Mouse (Mus musculus) CH12.LX (cell line): ENCODE measurements around the gene Dact3. TPM values are rescaled to one million over a fixed set of nuclear protein-coding genes. Genes with fewer than 3 reads are reported as not detected.
A peak's percentile ranks its signal among the peaks of the same experiment; 100 is the strongest.

ENCODE experiments used
- DNase-seq: peaks from one replicate; pipeline ENCODE4 v3.0.0-alpha.2; 2013; ENCODE audit errors: extremely low read depth
- H3K27ac ChIP-seq: 2 replicates; pipeline ENCODE4 v1.5.1; 2012; ENCODE audit warnings: low read depth, mild to moderate bottlenecking, control low read depth, moderate library complexity; ENCODE audit not compliant: insufficient read depth
- H3K27me3 ChIP-seq: replicated peaks from 2 replicates; pipeline ENCODE3; 2012; ENCODE audit warnings: inconsistent platforms
- H3K36me3 ChIP-seq, 2 experiments: replicated peaks in 1 of 2; 2 replicates each; pipeline versions ENCODE3 to v1.6.1; 2012; ENCODE audit warnings: inconsistent platforms in 1 of 2, low read length in 1 of 2, mild to moderate bottlenecking in 1 of 2, mixed read lengths in 1 of 2, moderate library complexity in 1 of 2; ENCODE audit not compliant: control insufficient read depth in 1 of 2, insufficient read depth in 1 of 2
- H3K4me1 ChIP-seq, 2 experiments: 2 replicates each; pipeline ENCODE4 v1.6.1; 2012; ENCODE audit warnings: inconsistent platforms in 1 of 2, moderate library complexity in 1 of 2; ENCODE audit not compliant: insufficient read depth in 2 of 2, control insufficient read depth in 1 of 2
- H3K4me2 ChIP-seq: 2 replicates; pipeline ENCODE4 v1.6.1; 2012; ENCODE audit warnings: low read depth, mild to moderate bottlenecking, control low read depth; ENCODE audit not compliant: poor library complexity, insufficient read depth, severe bottlenecking
- H3K4me3 ChIP-seq, 3 experiments: fragments of 150-350 bp in 1 of 3; sonication (generic) in 1 of 3; replicated peaks in 1 of 3; 2 replicates each; pipeline versions ENCODE3 to v1.5.1; 2011 to 2012; ENCODE audit warnings: low read depth in 2 of 3, low read length in 2 of 3, mild to moderate bottlenecking in 2 of 3, moderate library complexity in 2 of 3, control low read depth in 1 of 3, improper control_type of control experiment in 1 of 3, inconsistent platforms in 1 of 3, mixed read lengths in 1 of 3; ENCODE audit not compliant: poor library complexity in 1 of 3
- H3K79me2 ChIP-seq: replicated peaks from 2 replicates; pipeline ENCODE4 v1.6.1; 2012; ENCODE audit warnings: mild to moderate bottlenecking, moderate library complexity; ENCODE audit not compliant: control insufficient read depth, poor library complexity, insufficient read depth, severe bottlenecking; ENCODE audit errors: extremely low read depth
- H3K9ac ChIP-seq: 2 replicates; pipeline ENCODE4 v1.6.1; 2012; ENCODE audit warnings: low read depth, mild to moderate bottlenecking, control low read depth, moderate library complexity; ENCODE audit not compliant: insufficient read depth
- H3K9me3 ChIP-seq: replicated peaks from 2 replicates; pipeline ENCODE3; 2012; ENCODE audit warnings: low read length, inconsistent platforms, mixed read lengths
- CHD1 ChIP-seq: IDR thresholded peaks from 2 replicates; pipeline ENCODE4 v1.6.1; 2012; ENCODE audit warnings: low read depth, low read length, improper control_type of control experiment, inconsistent platforms
- CHD2 ChIP-seq: IDR thresholded peaks from 2 replicates; pipeline ENCODE4 v1.6.1; 2011; ENCODE audit warnings: low read length, improper control_type of control experiment
- E2F4 ChIP-seq: IDR thresholded peaks from 2 replicates; pipeline ENCODE4 v1.6.1; 2011; ENCODE audit warnings: low read depth, low read length, improper control_type of control experiment; ENCODE audit not compliant: insufficient replicate concordance
- ELF1 ChIP-seq: IDR thresholded peaks from 2 replicates; pipeline ENCODE4 v1.6.1; 2014; ENCODE audit warnings: low read depth, mild to moderate bottlenecking, inconsistent platforms, low read length, improper control_type of control experiment
- EP300 ChIP-seq: IDR thresholded peaks from 2 replicates; pipeline ENCODE4 v1.6.1; 2011; ENCODE audit warnings: low read length, improper control_type of control experiment
- ETS1 ChIP-seq: conservative IDR thresholded peaks from 2 replicates; pipeline ENCODE4 v1.6.1; 2012; ENCODE audit warnings: low read depth, mild to moderate bottlenecking, inconsistent platforms, low read length, improper control_type of control experiment, moderate library complexity
- GABPA ChIP-seq: IDR thresholded peaks from 2 replicates; pipeline ENCODE4 v1.6.1; 2012; ENCODE audit warnings: low read depth, low read length, improper control_type of control experiment, inconsistent platforms; ENCODE audit not compliant: insufficient replicate concordance
- HCFC1 ChIP-seq: IDR thresholded peaks from 2 replicates; pipeline ENCODE4 v1.6.1; 2012; ENCODE audit warnings: low read depth, mild to moderate bottlenecking, inconsistent platforms, low read length, improper control_type of control experiment
- IRF4 ChIP-seq: IDR thresholded peaks from 2 replicates; pipeline ENCODE4 v1.6.1; 2014; ENCODE audit warnings: low read depth, mild to moderate bottlenecking, inconsistent platforms, low read length, improper control_type of control experiment
- JUND ChIP-seq: conservative IDR thresholded peaks from 2 replicates; pipeline ENCODE4 v1.6.1; 2011; ENCODE audit warnings: low read depth, low read length, improper control_type of control experiment
- MAFK ChIP-seq: IDR thresholded peaks from 2 replicates; pipeline ENCODE4 v1.6.1; 2011; ENCODE audit warnings: low read length, improper control_type of control experiment; ENCODE audit not compliant: insufficient replicate concordance
- MAX ChIP-seq: IDR thresholded peaks from 2 replicates; pipeline ENCODE4 v1.6.1; 2011; ENCODE audit warnings: low read length, improper control_type of control experiment
- MAZ ChIP-seq: IDR thresholded peaks from 2 replicates; pipeline ENCODE4 v1.6.1; 2012; ENCODE audit warnings: low read depth, mild to moderate bottlenecking, inconsistent platforms, low read length, improper control_type of control experiment, moderate library complexity
- MEF2A ChIP-seq: IDR thresholded peaks from 2 replicates; pipeline ENCODE4 v1.6.1; 2014; ENCODE audit warnings: low read depth, mild to moderate bottlenecking, inconsistent platforms, low read length, improper control_type of control experiment, borderline replicate concordance
- NELFE ChIP-seq: IDR thresholded peaks from 2 replicates; pipeline ENCODE4 v1.6.1; 2011; ENCODE audit warnings: low read depth, low read length, improper control_type of control experiment
- NRF1 ChIP-seq: IDR thresholded peaks from 2 replicates; pipeline ENCODE4 v1.6.1; 2014; ENCODE audit warnings: low read depth, mild to moderate bottlenecking, inconsistent platforms, low read length, improper control_type of control experiment, moderate library complexity
- PAX5 ChIP-seq: IDR thresholded peaks from 2 replicates; pipeline ENCODE4 v1.6.1; 2012; ENCODE audit warnings: low read length, inconsistent platforms, mixed read lengths
- POLR2AphosphoS2 ChIP-seq: IDR thresholded peaks from 2 replicates; pipeline ENCODE4 v1.6.1; 2011; ENCODE audit warnings: low read depth, low read length, improper control_type of control experiment
- RCOR1 ChIP-seq: conservative IDR thresholded peaks from 2 replicates; pipeline ENCODE4 v1.6.1; 2012; ENCODE audit warnings: low read depth, mild to moderate bottlenecking, inconsistent platforms, low read length, improper control_type of control experiment
- SIN3A ChIP-seq: IDR thresholded peaks from 2 replicates; pipeline ENCODE4 v1.6.1; 2012; ENCODE audit warnings: low read length, improper control_type of control experiment, inconsistent platforms
- SMC3 ChIP-seq: IDR thresholded peaks from 2 replicates; pipeline ENCODE4 v1.6.1; 2011; ENCODE audit warnings: low read depth, low read length, improper control_type of control experiment
- TBP ChIP-seq: conservative IDR thresholded peaks from 2 replicates; pipeline ENCODE4 v1.6.1; 2011; ENCODE audit warnings: low read depth, low read length, improper control_type of control experiment
- TCF12 ChIP-seq: IDR thresholded peaks from 2 replicates; pipeline ENCODE4 v1.6.1; 2014; ENCODE audit warnings: low read depth, mild to moderate bottlenecking, inconsistent platforms, low read length, improper control_type of control experiment
- UBTF ChIP-seq: IDR thresholded peaks from 2 replicates; pipeline ENCODE4 v1.6.1; 2012; ENCODE audit warnings: low read depth, mild to moderate bottlenecking, inconsistent platforms, low read length, improper control_type of control experiment, moderate library complexity
- USF1 ChIP-seq: IDR thresholded peaks from 2 replicates; pipeline ENCODE4 v1.6.1; 2014; ENCODE audit warnings: low read depth, mild to moderate bottlenecking, inconsistent platforms, low read length, improper control_type of control experiment
- USF2 ChIP-seq: conservative IDR thresholded peaks from 2 replicates; pipeline ENCODE4 v1.6.1; 2011; ENCODE audit warnings: low read depth, low read length, improper control_type of control experiment
- ZC3H11A ChIP-seq: IDR thresholded peaks from 2 replicates; pipeline ENCODE4 v1.6.1; 2012; ENCODE audit warnings: low read depth, mild to moderate bottlenecking, inconsistent platforms, low read length, improper control_type of control experiment
- ZKSCAN1 ChIP-seq: IDR thresholded peaks from 2 replicates; pipeline ENCODE4 v1.6.1; 2012; ENCODE audit warnings: low read depth, inconsistent platforms, low read length, improper control_type of control experiment, borderline replicate concordance
- ZMIZ1 ChIP-seq: IDR thresholded peaks from 2 replicates; pipeline ENCODE4 v1.6.1; 2012; ENCODE audit warnings: low read depth, mild to moderate bottlenecking, inconsistent platforms, low read length, improper control_type of control experiment
- ZNF384 ChIP-seq: IDR thresholded peaks from 2 replicates; pipeline ENCODE4 v1.6.1; 2012; ENCODE audit warnings: low read depth, low read length, improper control_type of control experiment, inconsistent platforms
- dilution Hi-C: fragments of 300-500 bp; cut with MboI; formaldehyde crosslinking; loops from 2 replicates; pipeline ENCODE4 v1.14.3; 2020; ENCODE audit warnings: low sequenced_read_pairs; ENCODE audit not compliant: extremely low pct_unique_long_range_greater_than_20kb, extremely low pct_ligation_motif_present
- in situ Hi-C: fragments of 300-500 bp; cut with MboI; formaldehyde crosslinking; loops from 3 replicates; pipeline ENCODE4 v1.14.3; 2019; ENCODE audit warnings: low sequenced_read_pairs, low pct_ligation_motif_present, low pct_unique_long_range_greater_than_20kb, mixed read lengths
- polyA plus RNA-seq: library from polyadenylated mRNA; unstranded; fragments of >175 nt; gene quantifications from 2 replicates; pipeline ENCODE4 v1.2.1, GENCODE M21; 2012; ENCODE audit warnings: low read depth; ENCODE audit not compliant: insufficient read length
- total RNA-seq, 2 experiments: library from RNA; depleted of rRNA; stranded (reverse); fragments of 300-350 nt in 1 of 2; fragments of >200 nt in 1 of 2; gene quantifications; 2 replicates each; pipeline ENCODE4 v1.2.3; 2012 to 2014

Gene Dact3
- total and polyA plus RNA-seq, 3 experiments: 3.5 to 12.0 (median 5.1) TPM

- H3K27ac ChIP-seq: peak overlapping the region; percentile 27; the same call in 1 of the 2 replicates
- DNase-seq: peak; percentile 86
- TF ChIP-seq SMC3 (no peak), MAFK (peak; percentile 78), HCFC1 (no peak), NRF1 (no peak), ZNF384 (no peak), PAX5 (no peak), POLR2AphosphoS2 (no peak), NELFE (no peak), MEF2A (no peak), IRF4 (peak; percentile 20; the same call in 1 of the 2 replicates), ETS1 (no peak), EP300 (no peak), MAZ (no peak), SIN3A (no peak), E2F4 (no peak), GABPA (peak; percentile 30; the same call in 1 of the 2 replicates), TBP (no peak), CHD2 (no peak), TCF12 (0 out of 2 replicates have a peak, but pooled peaks have one; percentile 20), USF2 (no peak), ZMIZ1 (no peak), ZC3H11A (no peak)
- dilution Hi-C loops: no loop called here
- H3K4me3 ChIP-seq: no peak overlapping the region
- in situ Hi-C loops: no loop called here
- H3K4me2 ChIP-seq: 0 out of 2 replicates have a peak overlapping the region, but pooled peaks have one; percentile 0
- no peaks in the 10 kb centered on the region for H3K79me2 ChIP-seq
- no peaks in the 10 kb centered on the region for H3K27me3 ChIP-seq
- no peaks in the 10 kb centered on the region for H3K9me3 ChIP-seq
- H3K4me1 ChIP-seq: peaks cover 56 to 82% of the 10 kb centered on the region in 2 experiments
- H3K9ac ChIP-seq: no peak overlapping the region
- peaks cover 0 to under 1% of the 10 kb centered on the region in 2 experiments for H3K36me3 ChIP-seq
Observed at GRCm38 (mm10) chr7:16903439-16903955, 28.4 kb downstream of the Dact3 start.

- in situ Hi-C loops (no loop called here), dilution Hi-C loops (no loop called here)
- no peaks in the 10 kb centered on the region for H3K79me2 ChIP-seq
- TF ChIP-seq PAX5 (no peak), UBTF (no peak), USF1 (no peak), JUND (no peak), USF2 (no peak), ZC3H11A (no peak), ZKSCAN1 (no peak), SIN3A (no peak), CHD2 (no peak), ETS1 (no peak), CHD1 (no peak), MAX (no peak), NELFE (no peak), ZMIZ1 (no peak), ELF1 (no peak), RCOR1 (no peak), MAFK (no peak)
- no peak for DNase-seq
- peaks cover 62 to 84% of the 10 kb centered on the region in 2 experiments for H3K4me1 ChIP-seq
- H3K9me3 ChIP-seq: no peaks in the 10 kb centered on the region
- H3K27ac ChIP-seq: no peak overlapping the region
- no peak overlapping the region for H3K4me2 ChIP-seq
- no peaks in the 10 kb centered on the region for H3K27me3 ChIP-seq
- H3K4me3 ChIP-seq: no peak overlapping the region
- H3K9ac ChIP-seq: no peak overlapping the region
- peaks cover 3 to 7% of the 10 kb centered on the region in 2 experiments for H3K36me3 ChIP-seq
Observed at GRCm38 (mm10) chr7:16904120-16904675, 29.1 kb downstream of the Dact3 start.
